Mouse (Mus musculus) left cerebral cortex, adult 9 months (tissue): Measurements from ENCODE around the gene Lamtor3.
"Not testable (repeated sequence)": the region's sequence is repeated elsewhere in the genome, so short reads cannot be mapped to it uniquely, and the experiment has no call there.

Experiments used
- DNase-seq, 2 experiments: peaks; one replicate each; pipeline ENCODE4 v3.0.0; 2022; ENCODE audit warnings: low spot score in 2 of 2

Gene Lamtor3

DNA sequence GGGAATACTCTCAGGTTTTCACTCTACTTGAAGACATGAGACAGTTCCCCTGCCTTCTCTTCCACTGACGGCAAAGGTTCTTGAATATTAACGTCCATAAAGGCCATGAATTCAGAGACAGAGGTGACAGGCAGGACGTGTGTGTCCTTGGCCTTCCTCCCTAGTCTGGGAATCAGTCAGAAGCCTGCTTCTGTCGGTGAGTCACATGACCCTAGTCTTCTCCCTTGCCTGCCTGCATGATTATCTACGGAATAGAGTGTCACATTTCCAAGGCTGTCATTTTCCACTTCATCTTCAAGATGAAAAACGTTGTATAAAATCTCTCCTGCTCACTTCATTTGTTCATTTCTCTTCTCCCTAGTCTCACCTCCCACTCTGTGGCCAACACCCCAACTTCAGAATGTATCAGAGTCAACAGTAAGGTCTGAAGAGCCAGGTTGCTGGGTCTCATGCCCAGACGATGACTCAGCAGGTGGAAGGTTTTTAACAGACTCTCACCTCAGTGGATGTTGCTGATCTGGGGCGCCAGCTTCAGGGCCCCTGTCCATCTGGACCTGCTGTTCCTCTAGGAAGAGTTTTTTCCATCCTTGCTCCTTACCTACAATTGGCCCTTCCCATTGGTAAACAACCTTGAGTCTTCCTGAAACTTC, 43.6 kb downstream of the Lamtor3 start:
- no peak for DNase-seq

DNA sequence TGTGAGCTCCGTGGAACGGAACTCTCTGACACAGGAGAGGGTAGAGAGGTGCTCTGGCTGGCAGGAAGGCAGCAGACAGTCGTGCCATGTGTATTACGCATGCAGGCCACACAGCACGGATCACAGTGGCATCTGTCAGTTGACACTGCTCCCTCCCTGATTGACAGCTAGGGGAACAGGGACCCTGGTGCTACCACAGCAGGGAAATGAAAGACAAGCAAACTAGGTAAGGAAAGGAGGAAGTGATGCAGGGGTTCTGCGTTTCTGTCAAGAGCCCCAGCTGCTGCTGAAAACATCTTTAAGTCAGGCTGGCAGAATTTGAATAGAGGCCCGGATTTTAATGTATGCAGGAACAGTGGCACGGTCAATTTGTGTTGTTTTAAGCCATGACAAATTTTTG, 45.2 kb downstream of the Lamtor3 start:
- DNase-seq: no peak

DNA sequence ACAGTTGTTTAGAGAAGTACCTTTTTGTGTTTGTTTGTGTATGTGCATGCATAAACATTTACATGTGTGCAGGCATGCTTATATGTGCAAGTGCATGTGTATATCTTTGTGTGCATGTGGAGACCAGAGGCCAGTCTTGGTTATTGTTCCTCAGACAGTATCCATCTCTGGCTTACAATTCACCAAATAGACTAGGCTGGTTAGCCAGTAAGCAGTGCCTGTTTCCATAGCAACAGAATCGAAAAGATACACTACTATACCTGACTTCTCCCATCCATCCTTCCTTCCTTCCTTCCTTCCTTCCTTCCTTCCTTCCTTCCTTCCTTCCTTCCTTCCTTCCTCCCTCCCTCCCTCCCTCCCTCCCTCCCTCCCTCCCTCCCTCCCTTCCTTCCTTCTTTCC, 45.7 kb downstream of the Lamtor3 start:
- not testable (repeated sequence) for DNase-seq

DNA sequence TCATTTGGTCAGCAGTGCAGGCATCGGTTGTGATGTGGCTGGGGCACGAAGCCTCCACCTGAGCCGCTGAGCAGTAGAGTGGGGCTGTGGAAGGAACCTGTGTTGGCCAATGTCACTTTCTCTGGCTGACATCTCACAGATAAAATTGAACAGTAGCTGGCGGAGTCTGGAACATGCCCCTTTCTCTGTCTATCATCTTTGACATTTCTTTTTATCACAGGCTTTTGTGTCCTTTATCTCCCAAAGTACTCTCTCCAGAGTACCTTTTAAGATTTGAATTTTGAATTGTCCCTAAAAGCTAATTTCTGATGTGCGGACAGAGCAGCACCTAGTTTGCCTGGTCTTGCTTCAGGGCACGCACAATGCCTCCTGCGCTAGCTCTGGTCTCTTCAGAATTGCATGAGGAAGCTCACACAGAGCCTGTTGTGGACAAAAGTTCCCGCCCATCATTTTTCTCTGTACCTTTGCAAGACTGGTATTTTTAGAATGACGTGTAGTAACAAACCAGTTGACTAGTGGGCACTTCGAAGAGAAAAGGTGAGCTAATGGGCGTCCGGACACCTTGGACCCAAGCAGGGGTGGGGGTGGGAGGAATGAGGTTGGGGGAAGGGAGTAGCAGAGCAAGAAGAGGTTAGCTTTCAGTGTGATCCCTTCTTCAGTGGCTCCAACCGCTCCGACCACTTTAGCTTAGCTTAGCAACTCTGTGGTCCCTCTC, 50.0 kb downstream of the Lamtor3 start:
- no peak for DNase-seq

DNA sequence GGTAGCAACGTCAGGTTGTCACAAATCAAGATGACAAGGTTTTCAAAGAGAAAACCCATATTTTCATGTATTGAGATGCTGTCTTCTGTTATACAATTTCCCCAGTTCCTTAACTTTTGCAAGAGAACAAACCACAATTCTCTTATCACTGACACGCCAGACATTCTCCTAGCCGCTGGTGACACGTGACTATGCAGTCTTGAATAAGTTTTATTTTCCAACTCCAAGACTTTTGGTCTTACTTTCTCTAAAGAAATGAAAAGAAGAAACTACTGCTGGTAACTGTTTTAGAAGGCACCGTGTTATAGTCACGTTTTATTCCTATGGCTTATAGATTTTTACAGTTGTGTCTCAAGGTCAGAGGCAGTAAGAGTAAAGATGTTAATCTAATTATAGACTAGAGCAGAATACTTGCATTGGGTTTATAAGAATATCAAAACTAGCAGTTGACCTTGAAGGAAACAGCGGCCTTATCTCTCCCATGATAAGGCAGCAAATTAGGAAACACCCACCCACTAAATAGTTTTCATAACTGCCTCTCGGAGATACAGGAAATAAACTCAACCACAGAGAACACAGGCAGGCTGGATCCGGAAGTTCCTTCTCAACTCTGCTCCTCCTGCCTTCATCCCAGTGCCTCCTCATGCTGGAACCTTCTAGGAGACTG, 50.6 kb downstream of the Lamtor3 start:
- DNase-seq: no peak

DNA sequence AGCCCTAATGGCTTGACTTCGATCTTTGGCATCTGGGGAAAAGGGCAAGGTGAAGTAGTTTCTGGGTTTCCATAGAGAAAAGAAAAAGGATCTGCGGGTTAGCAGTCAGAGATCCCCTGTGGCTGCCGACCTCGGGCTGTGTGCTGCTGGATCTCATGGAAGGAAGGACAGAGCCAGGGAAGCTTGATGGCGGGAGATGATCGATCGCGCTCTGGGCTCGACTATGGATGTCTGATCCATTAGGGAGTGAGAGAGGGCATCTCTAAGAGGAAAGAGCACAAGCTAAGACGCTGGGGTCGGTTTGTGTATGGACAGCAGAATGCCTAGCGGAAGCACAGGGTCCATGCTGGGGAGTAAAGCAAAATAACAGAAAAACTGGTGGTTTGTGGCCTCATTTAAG, 51.6 kb downstream of the Lamtor3 start:
- DNase-seq: no peak

DNA sequence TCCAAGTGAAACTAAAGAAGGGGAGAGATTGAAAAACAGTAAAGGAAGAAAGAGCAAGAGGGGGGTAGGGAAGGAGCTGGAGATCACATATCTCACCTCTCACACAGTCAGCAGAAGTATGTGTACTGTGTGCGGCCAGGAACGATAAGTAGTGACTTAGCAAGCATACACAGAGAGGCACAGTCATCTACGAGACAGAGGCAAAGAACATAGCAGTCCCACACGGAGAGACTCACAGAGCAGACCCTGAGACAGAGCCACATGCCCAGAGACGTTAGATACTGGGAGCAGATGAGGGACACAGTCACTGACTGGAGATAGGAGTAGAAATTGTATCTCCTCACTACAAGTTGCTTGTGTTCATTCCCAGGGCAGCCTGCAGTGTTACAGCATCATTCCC, 53.9 kb downstream of the Lamtor3 start:
- DNase-seq: no peak

DNA sequence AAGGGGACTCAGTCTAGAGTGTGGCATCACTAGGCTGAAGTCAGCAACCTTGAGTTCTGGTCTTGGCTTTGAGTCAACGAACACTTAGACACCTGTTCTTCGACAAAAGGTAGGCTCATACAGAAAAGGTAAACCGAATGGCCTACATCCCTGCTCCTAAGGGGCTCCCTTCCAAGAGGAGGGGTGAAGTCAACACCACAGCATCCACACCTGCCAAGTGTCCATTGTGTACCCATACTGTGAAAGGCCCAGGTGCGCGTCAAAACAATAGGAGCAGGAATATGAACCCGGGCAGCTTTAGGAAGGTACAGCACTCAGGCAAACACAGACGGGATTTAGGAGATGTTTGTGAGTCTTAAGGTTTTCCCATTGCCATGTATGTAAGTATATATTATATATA, 54.7 kb downstream of the Lamtor3 start:
- no peak for DNase-seq

DNA sequence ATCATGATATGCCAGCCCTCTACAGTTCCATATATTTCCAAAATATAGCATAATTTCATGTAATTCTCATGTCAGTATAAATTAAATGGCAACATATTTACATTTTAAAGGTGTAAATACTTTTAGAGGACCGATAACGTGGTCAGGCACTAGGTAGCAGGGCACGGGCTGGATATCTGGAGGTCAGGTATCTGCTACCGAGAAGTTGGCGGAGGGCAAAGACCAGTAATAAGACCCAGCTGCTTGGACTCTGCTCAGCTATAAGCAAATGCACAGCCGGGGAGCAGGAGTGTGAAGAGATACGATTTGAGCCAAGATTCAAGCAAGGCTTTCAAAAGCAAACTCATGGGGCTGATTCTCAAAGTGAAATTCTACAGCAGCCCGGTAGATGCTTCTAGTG, 56.0 kb downstream of the Lamtor3 start:
- DNase-seq: no peak

DNA sequence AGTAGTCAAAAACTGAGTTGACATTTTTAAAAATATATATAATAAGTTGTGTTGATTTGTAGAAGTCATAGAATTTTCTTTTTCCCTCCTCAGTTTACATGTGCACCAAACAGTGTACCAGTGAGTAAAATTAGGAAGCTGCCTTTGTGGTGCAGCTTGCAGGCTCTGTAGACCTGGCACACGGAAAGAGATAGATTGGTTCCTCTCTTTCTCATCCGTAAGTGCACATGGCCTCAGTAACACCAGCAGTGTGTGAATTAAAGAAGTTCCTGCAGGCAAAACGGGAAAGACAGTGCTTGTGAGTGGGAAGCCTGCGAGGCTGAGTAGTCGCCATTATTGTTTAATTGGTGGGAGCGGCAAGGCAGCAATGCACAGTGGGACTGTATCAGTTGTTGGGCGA, 57.1 kb downstream of the Lamtor3 start:
- DNase-seq: no peak

DNA sequence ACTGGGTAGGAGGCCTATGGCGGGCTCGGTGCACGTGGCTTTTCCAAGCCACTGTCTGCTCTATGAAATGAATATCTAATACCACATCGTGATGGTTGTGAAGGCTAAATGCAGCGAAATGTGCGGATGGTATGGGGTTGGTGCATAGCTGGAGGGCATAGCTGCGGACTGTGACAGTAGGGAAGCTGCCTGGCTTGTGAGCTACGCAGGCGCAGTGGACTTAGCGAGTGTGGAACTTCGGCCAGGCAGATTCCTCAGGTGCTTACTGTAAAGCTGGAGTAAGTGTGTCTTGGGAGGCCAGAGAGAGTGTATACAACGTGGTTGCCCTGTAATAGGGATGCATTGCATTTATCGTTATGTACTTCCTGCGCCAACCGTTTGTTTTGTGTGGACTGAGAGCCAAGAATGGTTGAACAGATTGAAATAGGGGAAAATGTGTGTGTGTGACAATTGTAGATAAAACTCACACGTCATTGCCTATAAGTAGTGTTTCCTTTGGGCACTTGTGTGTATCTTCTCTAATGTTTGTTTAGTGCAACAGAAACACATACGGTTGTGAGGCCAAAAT, 57.6 kb downstream of the Lamtor3 start:
- no peak for DNase-seq

DNA sequence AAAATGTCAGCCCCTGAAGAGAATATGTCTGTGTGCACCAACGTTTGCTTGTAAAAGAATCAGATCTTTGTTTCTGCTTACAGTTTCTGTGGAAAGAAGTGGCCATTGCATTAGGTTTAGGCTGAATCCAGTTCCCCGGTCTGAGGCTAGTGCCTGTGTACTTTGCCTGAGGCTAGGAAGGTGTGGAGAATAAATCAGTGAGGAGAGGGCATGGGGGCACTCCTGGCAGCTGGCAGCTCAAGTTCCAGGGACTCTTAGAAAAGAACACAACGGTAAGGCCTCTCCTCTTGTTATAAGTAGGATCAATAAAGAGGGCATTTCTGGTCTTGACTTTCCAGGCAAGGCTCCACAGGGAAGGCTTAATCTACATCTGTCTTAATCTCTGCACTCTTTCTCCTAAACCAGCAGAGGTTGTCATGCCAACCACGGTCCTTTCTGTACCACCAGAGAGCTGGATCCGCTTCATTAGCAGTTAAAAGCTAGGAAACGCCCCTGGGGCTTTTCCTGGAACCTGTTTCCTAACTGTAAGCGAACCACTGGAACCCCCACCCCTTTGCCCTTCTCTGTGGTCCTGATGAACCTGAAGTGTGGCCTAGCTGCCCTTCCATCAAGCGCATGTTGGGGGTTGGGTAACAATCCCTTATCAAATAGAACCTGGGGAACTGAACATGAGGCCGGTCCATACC, 58.8 kb downstream of the Lamtor3 start:
- no peak for DNase-seq

DNA sequence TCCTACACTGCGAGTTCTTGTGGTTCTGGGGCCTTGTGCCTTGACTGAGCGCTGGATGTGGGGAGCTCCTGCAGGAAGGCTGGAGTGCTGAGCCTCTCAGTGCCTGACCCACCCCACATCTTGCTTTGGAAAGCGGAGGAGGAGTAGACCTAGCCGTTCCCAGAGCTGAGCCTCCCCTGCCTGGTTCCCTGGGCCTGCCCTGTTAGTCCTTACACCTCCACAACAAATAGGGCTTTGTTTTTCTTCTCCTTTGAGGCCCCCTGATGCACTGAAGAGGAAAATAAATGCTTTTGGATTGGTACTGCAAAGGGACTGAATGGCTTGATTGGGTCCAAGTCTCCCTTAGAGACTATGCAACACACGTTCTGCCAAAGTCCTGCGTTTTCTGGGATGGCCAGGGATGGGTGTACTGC, 59.3 kb downstream of the Lamtor3 start:
- no peak for DNase-seq

DNA sequence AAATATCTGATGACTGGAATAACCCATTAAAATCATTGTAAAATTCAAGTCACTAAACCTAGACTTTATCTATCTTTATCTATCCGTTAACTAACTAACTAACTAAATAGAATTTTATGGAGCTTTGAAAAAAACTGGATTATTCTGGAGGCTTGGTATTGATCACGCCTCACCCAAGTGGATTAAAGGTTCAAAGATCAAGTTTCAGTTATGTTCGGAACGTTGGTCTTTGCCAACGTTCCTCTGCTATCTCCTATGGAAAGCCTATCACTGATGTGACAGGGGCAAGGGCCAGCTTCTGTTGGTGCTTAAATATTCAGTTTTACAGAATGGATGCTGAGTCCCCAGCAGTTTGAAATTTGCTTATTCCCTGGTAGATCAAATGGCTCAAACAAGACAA, 59.9 kb downstream of the Lamtor3 start:
- no peak for DNase-seq
